Mouse (Mus musculus): Measurements from ENCODE around the gene Mast4.

DNA sequence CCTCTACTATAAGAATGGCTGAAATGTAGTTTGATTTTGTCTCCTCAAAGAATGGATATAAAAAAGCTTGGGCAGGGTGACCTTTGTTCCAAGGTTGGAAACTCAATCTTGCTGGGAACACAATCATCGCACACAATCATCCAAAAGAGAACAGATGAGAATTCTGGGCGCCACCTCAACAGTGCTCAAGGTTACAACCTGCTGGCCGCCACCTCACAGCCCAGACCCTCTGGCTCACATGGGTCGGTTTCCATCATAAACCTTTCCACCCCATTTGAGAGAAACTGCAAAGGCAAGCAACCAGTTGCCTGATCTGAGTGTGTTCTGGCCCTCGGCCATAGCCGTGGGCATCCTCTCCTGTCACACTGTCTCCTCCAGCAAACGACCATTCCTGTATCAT lies 414.6 kb downstream of the Mast4 start:
- no peak for TF ChIP-seq CTCF (IDR thresholded peaks at IDR 0.05; ENCODE audit: low read depth)
- no peak for TF ChIP-seq EP300 (IDR thresholded peaks at IDR 0.05; ENCODE audit: low read depth)

Data from liver, embryonic 14.5 days (tissue).